Mouse (Mus musculus): ENCODE results near the gene Mid1.
"Not testable (repeated sequence)": the region's sequence is repeated elsewhere in the genome, so short reads cannot be mapped to it uniquely, and the experiment has no call there.

Gene Mid1

DNA sequence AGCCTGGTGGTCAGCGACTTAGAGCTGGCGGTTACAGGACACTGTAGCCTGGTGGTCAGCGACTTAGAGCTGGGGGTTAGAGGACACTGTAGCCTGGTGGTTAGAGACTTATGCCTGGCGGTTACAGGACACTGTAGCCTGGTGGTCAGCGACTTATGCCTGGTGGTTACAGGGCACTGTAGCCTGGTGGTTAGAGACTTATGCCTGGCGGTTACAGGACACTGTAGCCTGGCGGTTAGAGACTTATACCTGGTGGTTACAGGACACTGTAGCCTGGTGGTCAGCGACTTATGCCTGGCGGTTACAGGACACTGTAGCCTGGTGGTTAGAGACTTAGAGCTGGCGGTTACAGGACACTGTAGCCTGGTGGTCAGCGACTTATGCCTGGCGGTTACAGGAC, 330.9 kb downstream of the Mid1 start:
- DNase-seq (ENCODE audit: low read depth, low spot score): not testable (repeated sequence)

DNA sequence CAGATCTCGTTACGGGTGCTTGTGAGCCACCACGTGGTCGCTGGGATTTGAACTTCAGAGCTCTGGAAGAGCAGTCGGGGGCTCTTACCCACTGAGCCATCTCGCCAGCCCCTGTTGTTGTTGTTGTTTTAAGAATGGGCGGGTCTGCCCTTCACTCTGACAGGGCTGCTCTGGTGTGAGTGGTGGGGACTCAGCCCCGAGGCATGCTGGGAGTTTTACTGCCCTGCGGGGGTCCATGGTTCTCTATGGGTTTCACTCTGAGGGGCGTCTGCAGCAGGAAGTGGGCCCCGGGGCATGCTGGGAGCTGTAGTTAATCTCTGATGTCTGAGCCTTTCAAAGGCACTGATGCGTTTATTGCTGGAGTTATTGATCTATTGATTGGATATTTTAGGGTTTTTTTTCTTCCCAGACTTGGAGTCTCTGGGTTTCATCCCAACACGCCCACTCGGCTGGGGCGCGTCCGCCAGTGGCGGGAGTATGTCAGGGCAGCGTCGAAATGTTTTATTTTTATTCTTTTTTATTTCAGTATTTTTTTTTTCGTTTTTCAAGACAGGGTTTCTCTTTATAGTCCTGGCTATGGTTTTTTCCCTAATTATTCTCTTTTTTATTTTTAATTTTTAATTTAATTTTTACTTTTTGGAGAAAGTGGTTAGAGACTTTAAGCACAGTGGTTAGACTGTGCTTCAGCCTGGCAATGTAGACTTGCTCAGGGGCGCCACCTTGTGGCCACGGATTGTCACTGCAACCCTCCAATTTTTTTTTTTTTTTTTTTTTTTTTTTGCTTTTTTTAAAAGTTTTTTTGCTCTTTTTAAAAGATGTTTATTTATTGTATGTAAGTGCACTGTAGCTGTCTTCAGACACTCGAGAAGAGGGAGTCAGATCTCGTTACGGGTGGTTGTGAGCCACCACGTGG, 332.6 kb downstream of the Mid1 start:
- DNase-seq (ENCODE audit: low read depth, low spot score): peak; percentile 100

DNA sequence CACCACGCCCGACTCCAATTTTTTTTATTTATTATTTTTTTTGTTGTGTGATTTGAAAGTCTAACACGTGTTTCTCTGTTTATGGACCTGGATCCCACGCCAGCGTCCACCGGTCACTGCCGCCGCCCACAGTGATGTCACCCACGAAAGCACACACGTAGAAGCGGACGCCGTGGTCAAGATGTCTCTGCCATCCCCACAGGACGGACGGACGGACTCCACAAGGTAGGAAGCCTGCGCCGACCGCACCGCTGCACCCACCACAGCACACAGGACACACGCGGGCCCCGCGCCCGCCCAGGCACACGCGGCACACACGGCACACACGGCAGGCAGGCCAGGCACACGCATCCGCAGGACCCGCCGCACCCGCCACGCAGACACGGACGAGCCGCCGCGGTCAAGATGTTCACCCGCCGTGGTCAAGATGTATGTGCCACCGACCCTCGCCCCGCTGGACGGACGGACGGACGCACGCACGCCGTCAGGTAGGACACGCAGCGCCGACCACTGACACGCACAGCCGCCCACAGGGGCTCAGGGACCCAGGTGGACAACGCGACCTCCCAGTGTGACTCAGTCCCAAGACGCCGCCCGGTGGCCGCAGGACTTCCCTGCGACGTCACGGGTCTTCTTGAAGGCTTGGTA, 333.7 kb downstream of the Mid1 start:
- peak; percentile 97 for DNase-seq (ENCODE audit: low read depth, low spot score)

DNA sequence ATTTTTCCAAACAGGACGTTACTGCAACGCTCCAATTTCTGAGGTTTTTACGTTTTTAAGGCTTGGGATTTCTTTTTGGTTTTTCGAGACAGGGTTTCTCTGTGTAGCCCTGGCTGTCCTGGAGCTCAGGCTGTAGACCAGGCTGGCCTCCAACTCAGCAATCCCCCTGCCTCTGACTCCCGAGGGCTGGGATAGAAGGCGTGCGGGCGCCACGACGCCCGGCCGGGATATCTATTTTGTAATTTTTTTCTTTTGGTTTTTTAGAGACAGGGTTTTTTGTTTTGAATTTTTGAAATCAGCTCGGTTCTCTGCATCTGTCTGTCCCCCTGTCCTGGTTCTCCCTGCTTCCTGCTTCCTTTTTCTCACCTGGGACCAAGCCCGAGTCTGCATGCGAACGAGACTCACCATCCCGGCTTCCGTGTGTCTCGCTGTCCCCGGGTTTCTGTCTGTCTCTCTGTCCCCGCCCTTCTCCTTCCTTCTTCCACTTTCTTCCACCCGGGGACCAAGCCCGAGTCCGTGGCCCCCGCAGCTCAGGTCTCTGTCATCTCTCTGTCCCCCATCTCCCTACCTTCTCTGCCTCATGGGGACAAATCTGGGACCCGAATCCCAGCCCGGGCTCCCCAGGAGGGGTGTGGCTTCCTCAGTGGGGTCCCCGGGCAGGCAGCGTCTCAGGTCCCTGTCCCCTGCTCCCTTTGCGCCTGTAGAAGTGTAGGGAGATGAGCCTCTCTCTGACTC, 334.4 kb downstream of the Mid1 start:
- not testable (repeated sequence) for DNase-seq (ENCODE audit: low read depth, low spot score)

DNA sequence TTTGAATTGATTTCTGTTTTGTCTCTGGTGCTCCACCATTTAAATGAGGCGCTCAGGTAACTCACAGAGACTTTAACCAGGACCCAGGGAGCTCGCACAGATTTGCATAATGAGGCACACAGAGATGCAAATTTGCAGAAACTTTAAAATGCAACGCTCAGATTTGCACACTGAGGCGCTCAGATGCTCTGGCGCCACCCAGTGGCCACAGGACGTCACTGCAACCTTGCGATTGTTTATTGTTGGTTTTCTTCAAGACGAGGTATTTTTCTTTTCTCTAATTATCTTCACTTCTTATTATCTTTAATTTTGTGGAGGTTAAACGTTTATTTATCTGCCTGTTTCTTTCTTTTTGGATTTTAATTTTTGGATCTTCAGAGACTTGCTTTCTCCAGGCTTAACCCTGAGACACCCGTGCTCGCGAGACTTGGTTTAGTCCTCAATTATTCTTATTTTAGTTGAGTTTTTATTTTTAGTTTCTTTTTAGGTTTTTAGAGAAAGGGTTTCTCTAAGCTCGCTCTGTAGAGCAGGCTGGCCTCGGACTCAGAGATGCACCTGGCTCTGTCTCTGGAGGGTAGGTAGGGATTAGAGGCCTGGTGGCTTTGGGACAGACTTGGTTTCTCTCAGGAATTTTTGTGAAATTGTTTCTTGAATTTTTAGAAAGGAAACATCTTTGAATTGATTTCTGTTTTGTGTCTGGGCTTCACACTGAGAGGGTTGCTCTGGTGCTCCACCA, 335.1 kb downstream of the Mid1 start:
- peak; percentile 100 for DNase-seq (ENCODE audit: low read depth, low spot score)

DNA sequence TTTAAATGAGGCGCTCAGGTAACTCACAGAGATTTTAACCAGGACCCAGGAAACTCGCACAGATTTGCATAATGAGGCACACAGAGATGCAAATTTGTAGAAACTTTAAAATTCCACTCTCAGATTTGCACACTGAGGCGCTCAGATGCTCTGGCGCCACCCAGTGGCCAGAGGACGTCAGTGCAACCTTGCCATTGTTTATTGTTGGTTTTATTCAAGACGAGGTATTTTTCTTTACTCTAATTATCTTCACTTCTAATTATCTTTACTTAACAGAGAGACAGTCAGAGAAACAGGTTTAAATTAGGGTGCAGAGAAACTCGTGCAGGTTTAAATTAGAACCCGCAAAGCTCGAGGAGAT, 335.7 kb downstream of the Mid1 start:
- peak; percentile 100 for DNase-seq (ENCODE audit: low read depth, low spot score)

DNA sequence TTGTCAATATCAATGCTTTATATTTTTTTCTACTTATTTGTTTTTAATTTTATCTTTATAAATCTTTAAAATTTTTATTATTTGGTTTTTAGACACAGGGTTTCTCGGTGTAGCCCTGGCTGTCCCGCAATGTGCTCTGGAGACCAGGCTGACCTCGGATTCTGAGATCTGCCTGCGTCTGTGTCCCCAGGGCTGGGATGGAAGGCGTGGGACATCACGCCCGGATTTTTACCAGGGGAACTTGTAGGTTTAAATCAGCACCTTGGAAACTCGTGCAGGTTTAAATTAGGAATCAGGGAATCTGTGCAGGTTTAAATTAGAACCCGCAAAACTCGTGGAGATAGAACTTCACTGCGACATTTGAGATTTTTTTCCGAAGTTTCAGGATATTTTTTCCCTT, 336.2 kb downstream of the Mid1 start:
- DNase-seq (ENCODE audit: low read depth, low spot score): peak; percentile 100

DNA sequence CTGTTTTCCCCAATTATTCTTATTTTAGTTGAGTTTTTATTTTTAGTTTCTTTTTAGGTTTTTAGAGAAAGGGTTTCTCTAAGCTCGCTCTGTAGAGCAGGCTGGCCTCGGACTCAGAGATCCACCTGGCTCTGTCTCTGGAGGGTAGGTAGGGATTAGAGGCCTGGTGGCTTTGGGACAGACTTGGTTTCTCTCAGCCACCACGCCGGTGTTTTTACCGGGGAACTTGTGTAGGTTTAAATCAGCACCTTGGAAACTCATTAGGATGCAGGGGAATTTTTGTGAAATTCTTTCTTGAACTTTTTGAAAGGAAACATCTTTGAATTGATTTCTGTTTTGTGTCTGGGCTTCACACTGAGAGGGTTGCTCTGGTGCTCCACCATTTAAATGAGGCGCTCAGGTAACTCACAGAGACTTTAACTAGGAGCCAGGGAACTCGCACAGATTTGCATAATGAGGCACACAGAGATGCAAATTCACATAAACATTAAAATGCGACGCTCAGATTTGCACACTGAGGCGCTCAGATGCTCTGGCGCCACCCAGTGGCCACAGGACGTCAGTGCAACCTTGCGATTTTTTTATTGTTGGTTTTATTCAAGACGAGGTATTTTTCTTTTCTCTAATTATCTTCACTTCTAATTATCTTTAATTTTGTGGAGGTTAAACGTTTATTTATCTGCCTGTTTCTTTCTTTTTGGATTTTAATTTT, 336.9 kb downstream of the Mid1 start:
- peak; percentile 100 for DNase-seq (ENCODE audit: low read depth, low spot score)
